Mouse (Mus musculus) CH12.LX (cell line): ENCODE measurements around the gene Usp35.

Experiments used
- POLR2A ChIP-seq: IDR thresholded peaks from 2 replicates; pipeline ENCODE4 v1.6.1; 2011; ENCODE audit warnings: low read depth, mild to moderate bottlenecking, improper control_type of control experiment, low read length
- SIN3A ChIP-seq: IDR thresholded peaks from 2 replicates; pipeline ENCODE4 v1.6.1; 2012; ENCODE audit warnings: low read length, improper control_type of control experiment, inconsistent platforms

- TF ChIP-seq SIN3A (no peak), POLR2A (no peak)
These were observed 32.9 kb downstream of the Usp35 start for GRCm38 (mm10) chr7:97298943-97299342.
